In genomic region chr16:45892928-45893327, GRCm38 (mm10) we compare ENCODE assay signal across 9 mouse cellular contexts.
A peak's percentile ranks its signal among the peaks of the same experiment; 100 is the strongest.
DNase-seq lines count a peak whose midpoint lies in the region; ATAC-seq and TF ChIP-seq lines count a peak whose summit lies in the region.
"Had no signal": no experiment of that assay in that cellular context is flagged by ENCODE, and none has a peak within 500 bp of the region (broad histone marks: within the 10 kb centered on the region; RNA-seq: fewer than 3 reads in every experiment).

No protein-coding gene starts in this region.

- H3K27me3 ChIP-seq in embryonic facial prominence, embryonic 10.5 days (replicated peaks; ENCODE audit: low read depth, poor library complexity, severe bottlenecking) = no peaks in the 10 kb centered on the region
- no peaks in the 10 kb centered on the region for H3K27me3 ChIP-seq in lung, embryonic 14.5 days (ENCODE audit: insufficient read depth, low read length)
- H3K27me3 ChIP-seq in midbrain, embryonic 15.5 days (replicated peaks) = no peaks in the 10 kb centered on the region

- no peaks in the 10 kb centered on the region for H3K9me3 ChIP-seq in embryonic facial prominence, embryonic 10.5 days
- no peaks in the 10 kb centered on the region for H3K9me3 ChIP-seq in lung, embryonic 14.5 days (ENCODE audit: low read depth, low read length)
- no peaks in the 10 kb centered on the region for H3K9me3 ChIP-seq in midbrain, embryonic 15.5 days

- peaks cover 41% of the 10 kb centered on the region for H3K4me1 ChIP-seq in embryonic facial prominence, embryonic 10.5 days
- H3K4me1 ChIP-seq in lung, embryonic 14.5 days (ENCODE audit: insufficient read depth) = peaks cover 11% of the 10 kb centered on the region
- H3K4me1 ChIP-seq in midbrain, embryonic 15.5 days = no peaks in the 10 kb centered on the region

- DNase-seq in adipocyte (ENCODE audit: low spot score) = peak; percentile 30
- DNase-seq in embryonic facial prominence, embryonic 10.5 days (ENCODE audit: low spot score) = peak; percentile 63
- peak; percentile 78 for DNase-seq in kidney, adult 11 months
- DNase-seq in lung, embryonic 14.5 days = peak; percentile 47
- DNase-seq in spleen, postnatal 14 days (ENCODE audit: low spot score in 2 of 2) = no peak
- DNase-seq in right cerebral cortex, adult 2 months (ENCODE audit: low spot score in 2 of 2) = no peak
- DNase-seq: right cerebral cortex, postnatal 4 days had no signal

- no peak overlapping the region for H3K4me3 ChIP-seq in embryonic facial prominence, embryonic 10.5 days
- H3K4me3 ChIP-seq in lung, embryonic 14.5 days (ENCODE audit: low read depth, low read length) = no peak overlapping the region
- H3K4me3 ChIP-seq in midbrain, embryonic 15.5 days = no peak overlapping the region

- peak; percentile 77; the same call in 1 of the 2 replicates for ATAC-seq in lung, embryonic 14.5 days (ENCODE audit: insufficient read depth)
- ATAC-seq in midbrain, embryonic 15.5 days (replicated peaks) = no peak

- no peak overlapping the region for H3K4me2 ChIP-seq in lung, embryonic 14.5 days
- H3K4me2 ChIP-seq in midbrain, embryonic 15.5 days = no peak overlapping the region

- no peak overlapping the region for H3K9ac ChIP-seq in lung, embryonic 14.5 days
- no peak overlapping the region for H3K9ac ChIP-seq in midbrain, embryonic 15.5 days
- H3K9ac ChIP-seq: liver, embryonic 14.5 days had no signal

- H3K27ac ChIP-seq in embryonic facial prominence, embryonic 10.5 days (replicated peaks) = peak overlapping the region; percentile 82
- peak overlapping the region; percentile 62; the same call in 1 of the 2 replicates for H3K27ac ChIP-seq in lung, embryonic 14.5 days (ENCODE audit: low read depth)
- H3K27ac ChIP-seq in midbrain, embryonic 15.5 days = no peak overlapping the region
- H3K27ac ChIP-seq: liver, embryonic 14.5 days had no signal

- 26% methylated on average over 1 of the region's 1 CpGs for WGBS in embryonic facial prominence, embryonic 10.5 days
- WGBS in lung, embryonic 14.5 days = 32% methylated on average over 1 of the region's 1 CpGs
- 43% methylated on average over 1 of the region's 1 CpGs for WGBS in midbrain, embryonic 15.5 days

- H3K36me3 ChIP-seq in embryonic facial prominence, embryonic 10.5 days (replicated peaks) = no peaks in the 10 kb centered on the region
- H3K36me3 ChIP-seq in lung, embryonic 14.5 days (ENCODE audit: insufficient read depth) = no peaks in the 10 kb centered on the region
- H3K36me3 ChIP-seq in midbrain, embryonic 15.5 days (replicated peaks) = no peaks in the 10 kb centered on the region

- no peak for TF ChIP-seq CTCF in lung, embryonic 14.5 days (IDR thresholded peaks at IDR 0.05; ENCODE audit: low read depth)

Comparison
In these comparisons a context has a peak if more than half of its experiments do, and no peak if none do; other contexts are left out.
1. DNase-seq: peak in adipocyte (single experiment), embryonic facial prominence, embryonic 10.5 days (single experiment), kidney, adult 11 months (single experiment) and lung, embryonic 14.5 days (single experiment); none in spleen, postnatal 14 days (0 of 2) and right cerebral cortex, adult 2 months (0 of 2).